Mouse (Mus musculus) spleen, adult 12 weeks (tissue): Measurements from ENCODE around the gene Mtmr1.

Source experiments
- DNase-seq: peaks from one replicate; pipeline ENCODE4 v3.0.0; 2022; ENCODE audit warnings: low spot score

Mtmr1 gene

DNA sequence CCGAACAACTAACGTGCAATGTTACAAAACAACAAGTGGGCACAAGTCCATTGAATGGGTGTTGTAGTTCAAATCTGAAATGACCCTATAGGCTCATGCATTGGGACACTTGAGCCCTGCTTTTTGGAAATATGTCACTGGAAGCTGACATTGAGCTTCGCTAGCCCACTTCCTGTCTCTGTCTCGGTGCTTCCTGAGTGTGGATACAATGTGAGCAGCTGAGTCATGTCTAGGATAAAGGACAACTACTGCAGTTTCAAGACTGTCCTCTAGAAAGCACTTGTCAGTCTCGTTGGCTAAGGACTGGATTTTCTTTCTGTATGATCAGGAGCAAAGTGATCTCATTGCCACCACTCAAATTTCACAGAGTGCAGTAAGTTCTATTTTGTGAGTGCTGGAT is 78.4 kb downstream of the Mtmr1 start:
- DNase-seq = no peak

DNA sequence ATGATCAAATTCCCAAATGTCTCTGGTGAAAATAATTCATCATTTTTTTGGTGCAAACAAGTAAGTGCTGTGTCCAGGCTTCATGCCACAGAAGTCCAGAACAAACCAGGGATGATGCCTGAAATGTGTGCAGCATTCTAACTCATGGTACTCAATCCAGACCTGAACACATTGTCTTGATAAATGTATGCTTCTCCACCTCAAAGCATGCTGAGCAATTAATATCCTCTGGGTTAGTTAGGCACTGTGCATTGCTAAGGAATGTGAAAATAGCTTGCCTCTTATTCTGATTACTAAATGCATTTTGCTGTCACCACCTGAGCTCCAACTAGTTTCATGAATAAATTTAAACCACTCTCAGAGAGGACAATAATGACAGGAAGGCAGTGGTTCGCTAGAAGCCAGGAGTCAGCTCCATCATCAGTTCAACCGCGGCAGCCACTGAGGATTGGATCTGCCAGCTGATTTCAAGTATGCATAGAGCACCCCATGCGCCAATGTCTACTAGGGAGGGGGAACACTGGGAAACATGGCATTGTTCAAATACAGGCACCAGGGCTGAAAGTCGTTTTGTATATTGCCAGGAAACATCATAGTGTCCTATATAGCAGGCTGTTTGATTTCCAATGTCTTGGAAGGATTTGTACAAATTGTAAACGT is 91.6 kb downstream of the Mtmr1 start:
- no peak for DNase-seq

DNA sequence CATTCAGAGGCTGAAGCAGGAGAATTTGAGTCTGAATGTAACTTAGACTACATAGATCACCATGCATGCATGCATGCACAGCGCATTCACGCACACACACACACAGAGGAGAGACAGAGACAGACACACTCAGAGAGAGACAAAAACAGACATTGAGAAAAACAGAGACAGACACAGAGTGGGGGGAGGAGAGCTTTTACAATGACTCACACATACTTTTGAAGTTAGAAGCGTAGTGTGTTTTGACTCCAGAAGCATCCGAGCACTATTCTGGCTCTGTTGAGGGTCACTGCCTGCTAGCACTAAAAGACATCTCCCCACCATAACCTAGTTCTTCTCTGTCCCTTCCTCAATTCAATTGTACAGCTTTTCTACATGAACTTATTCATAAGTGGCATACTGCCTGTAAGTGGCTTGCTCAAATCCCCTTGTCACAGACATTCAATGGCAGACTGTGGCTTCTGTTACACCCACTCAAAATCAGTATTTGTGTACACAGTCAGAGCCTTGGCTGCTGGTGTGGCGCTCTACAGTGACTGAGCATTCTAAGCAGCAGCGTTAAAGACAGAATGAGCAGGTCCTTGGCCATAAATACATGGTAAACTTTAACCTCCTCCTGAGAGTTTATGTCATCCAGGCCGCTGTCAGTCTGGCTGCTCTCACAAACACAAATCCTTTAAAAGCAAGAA is 99.7 kb downstream of the Mtmr1 start:
- DNase-seq = no peak

DNA sequence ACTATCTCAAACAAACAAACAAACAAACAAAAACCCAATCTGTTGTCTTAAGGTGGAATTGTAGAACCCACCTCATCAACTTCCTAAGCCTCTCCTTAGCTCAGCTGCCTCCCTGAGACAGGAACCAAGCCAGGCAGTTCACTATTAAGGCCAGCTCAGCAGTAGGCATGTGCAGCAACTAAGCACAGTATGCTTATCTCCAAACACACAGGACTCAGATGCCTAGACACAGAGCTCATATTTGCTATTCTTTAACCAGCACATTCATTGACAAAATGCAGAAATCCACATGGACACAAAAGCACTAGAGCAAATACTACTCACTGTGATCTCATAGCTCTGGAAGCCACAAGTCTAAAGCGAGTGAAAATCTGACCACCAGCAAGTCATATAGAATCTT is 100.9 kb downstream of the Mtmr1 start:
- no peak for DNase-seq

DNA sequence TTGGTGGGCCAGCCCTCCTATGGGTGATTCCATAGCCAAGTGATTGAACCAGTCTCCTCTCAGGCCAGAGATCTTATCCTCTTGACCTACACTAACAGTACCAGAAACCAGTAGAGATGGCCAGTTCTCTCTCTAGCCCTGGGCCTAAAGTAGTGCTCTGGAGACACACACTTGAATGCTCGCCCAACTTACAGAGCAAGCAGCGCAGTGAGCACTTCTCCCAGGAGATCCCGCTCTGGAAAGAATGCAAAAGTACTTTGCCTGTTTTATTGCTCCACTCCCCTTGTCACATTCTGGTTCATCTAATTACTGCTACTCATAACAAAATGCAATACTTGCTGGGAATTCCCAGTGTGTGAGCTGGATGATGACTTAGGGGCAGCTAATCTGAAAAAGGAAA is 102.9 kb downstream of the Mtmr1 start:
- no peak for DNase-seq
